In genomic region chr5:129365026-129365425, GRCm38 (mm10) we compare ENCODE assay signal across 25 mouse cellular contexts.
DNase-seq lines count a peak whose midpoint lies in the region; ATAC-seq and TF ChIP-seq lines count a peak whose summit lies in the region.
"Had no signal": no experiment of that assay in that cellular context is flagged by ENCODE, and none has a peak within 500 bp of the region (broad histone marks: within the 10 kb centered on the region; RNA-seq: fewer than 3 reads in every experiment).

No protein-coding gene starts in this region.

- H3K4me2 ChIP-seq in midbrain, embryonic 14.5 days (ENCODE audit: low read length), result no peak overlapping the region
- H3K4me2 ChIP-seq in midbrain, embryonic 13.5 days (replicated peaks), result no peak overlapping the region
- H3K4me2 ChIP-seq: forebrain, embryonic 13.5 days; heart, embryonic 13.5 days; hindbrain, embryonic 15.5 days had no signal

- H3K4me1 ChIP-seq in midbrain, embryonic 14.5 days (ENCODE audit: control insufficient read depth, insufficient read depth, low read length), result no peaks in the 10 kb centered on the region
- H3K4me1 ChIP-seq in midbrain, embryonic 13.5 days (replicated peaks), result peaks cover 14% of the 10 kb centered on the region
- H3K4me1 ChIP-seq: forebrain, embryonic 13.5 days; heart, embryonic 10.5 days; heart, embryonic 13.5 days had no signal

- no peak for TF ChIP-seq POLR2A in brain, embryonic 14.5 days (IDR thresholded peaks at IDR 0.05; ENCODE audit: borderline replicate concordance, extremely low read depth, insufficient read depth, insufficient read length, poor library complexity, severe bottlenecking)

- no peak overlapping the region for H3K27ac ChIP-seq in midbrain, embryonic 14.5 days (replicated peaks; ENCODE audit: low read depth, low read length)
- H3K27ac ChIP-seq in midbrain, embryonic 13.5 days, result no peak overlapping the region
- H3K27ac ChIP-seq: forebrain, embryonic 10.5 days; forebrain, embryonic 13.5 days; heart, adult 2 months; heart, embryonic 10.5 days; heart, embryonic 13.5 days; hindbrain, embryonic 15.5 days had no signal

- no peak for TF ChIP-seq CTCF in brain, embryonic 14.5 days (IDR thresholded peaks at IDR 0.05; ENCODE audit: borderline replicate concordance, extremely low read depth, insufficient read depth, insufficient read length)

- no peak for ATAC-seq in cerebellum, adult (ENCODE audit: insufficient number of reproducible peaks, low FRiP score, low TSS enrichment)
- no peak for ATAC-seq in midbrain, embryonic 14.5 days (ENCODE audit: low FRiP score, low TSS enrichment)
- no peak for ATAC-seq in midbrain, embryonic 13.5 days
- ATAC-seq: forebrain, embryonic 13.5 days; forebrain, embryonic 16.5 days had no signal

- DNase-seq in cerebellum, postnatal 14 days, result peak; percentile 37 to 46
- peak; percentile 36 for DNase-seq in midbrain, embryonic 14.5 days
- DNase-seq in retina, postnatal 7 days (ENCODE audit: low read depth, low spot score), result peak; percentile 43
- no peak for DNase-seq in retina, embryonic 14.5 days (ENCODE audit: low spot score)
- DNase-seq in brain, embryonic 14.5 days (ENCODE audit: low read depth), result peak; percentile 23
- DNase-seq: adrenal gland, adult 2 months; adrenal gland, postnatal 14 days; B cell, adult 2 months; cerebellum, adult 18-20 months; cerebellum, adult 9-11 months; gastrocnemius, postnatal 10 days; gastrocnemius, postnatal 36 days; heart, adult 2 months; heart, postnatal 14 days; heart, postnatal 4 days had no signal

- H3K36me3 ChIP-seq in midbrain, embryonic 14.5 days (ENCODE audit: control insufficient read depth, insufficient read depth, low read length), result no peaks in the 10 kb centered on the region
- H3K36me3 ChIP-seq in midbrain, embryonic 13.5 days, result no peaks in the 10 kb centered on the region
- H3K36me3 ChIP-seq: forebrain, embryonic 10.5 days; G1E; heart, embryonic 10.5 days; heart, embryonic 13.5 days; hindbrain, embryonic 15.5 days had no signal

- H3K9me3 ChIP-seq in midbrain, embryonic 14.5 days (ENCODE audit: control insufficient read depth, low read length), result no peaks in the 10 kb centered on the region
- H3K9me3 ChIP-seq in midbrain, embryonic 13.5 days, result no peaks in the 10 kb centered on the region
- H3K9me3 ChIP-seq: forebrain, embryonic 10.5 days; forebrain, embryonic 13.5 days; heart, embryonic 10.5 days; heart, embryonic 13.5 days; hindbrain, embryonic 15.5 days had no signal

- no peak overlapping the region for H3K9ac ChIP-seq in midbrain, embryonic 14.5 days (replicated peaks; ENCODE audit: low read length)
- H3K9ac ChIP-seq in midbrain, embryonic 13.5 days (replicated peaks), result no peak overlapping the region
- H3K9ac ChIP-seq: forebrain, embryonic 13.5 days; heart, embryonic 13.5 days; hindbrain, embryonic 15.5 days had no signal

- no peaks in the 10 kb centered on the region for H3K27me3 ChIP-seq in midbrain, embryonic 14.5 days (ENCODE audit: control insufficient read depth, insufficient read depth, low read length)
- no peaks in the 10 kb centered on the region for H3K27me3 ChIP-seq in midbrain, embryonic 13.5 days
- H3K27me3 ChIP-seq: CH12.LX; forebrain, embryonic 13.5 days; heart, embryonic 13.5 days; hindbrain, embryonic 15.5 days had no signal

- no peak overlapping the region for H3K4me3 ChIP-seq in midbrain, embryonic 14.5 days (replicated peaks; ENCODE audit: low read depth, low read length)
- H3K4me3 ChIP-seq in midbrain, embryonic 13.5 days (replicated peaks), result no peak overlapping the region
- H3K4me3 ChIP-seq: forebrain, embryonic 10.5 days; forebrain, embryonic 13.5 days; heart, adult 2 months; heart, embryonic 10.5 days; heart, embryonic 13.5 days; hindbrain, embryonic 15.5 days had no signal

- 50% methylated on average over 8 of the region's 8 CpGs for WGBS in midbrain, embryonic 14.5 days
- WGBS in midbrain, embryonic 13.5 days, result 63% methylated on average over 8 of the region's 8 CpGs
